Mouse (Mus musculus): Measurements from ENCODE around the gene Utp4.

- TF ChIP-seq CTCF (IDR thresholded peaks at IDR 0.05) (no peak), POLR2A (IDR thresholded peaks at IDR 0.05; ENCODE audit: insufficient read depth, low read depth, low read length) (no peak), EP300 (IDR thresholded peaks at IDR 0.05; ENCODE audit: insufficient read depth, low read depth, low read length) (no peak)
Measured at GRCm38 (mm10) chr8:106943874-106944418, 50.5 kb downstream of the Utp4 start.

All from heart, adult 2 months (tissue).